Mouse (Mus musculus) liver, embryonic 14.5 days (tissue): ENCODE results near the gene Scube3. TPM values are rescaled to one million over a fixed set of nuclear protein-coding genes. Genes with fewer than 3 reads are reported as not detected.

Experiments
- ATAC-seq: fragments of 200-750 bp; cut with Nextera tagmentation; 2 replicates; pipeline ENCODE4 v1.8.0; 2017; ENCODE audit warnings: moderate number of reproducible peaks, mild to moderate bottlenecking, moderate library complexity; ENCODE audit not compliant: insufficient read depth
- DNase-seq, 3 experiments: peaks; one replicate each; pipeline ENCODE4 v3.0.0-alpha.2; 2012 to 2013; ENCODE audit warnings: low read depth in 3 of 3, low spot score in 3 of 3
- H3K27ac ChIP-seq: fragments of 300-500 bp; sonication (generic); 2 replicates; pipeline ENCODE4 v1.5.1; 2014; ENCODE audit warnings: moderate library complexity, mild to moderate bottlenecking, control low read depth, inconsistent platforms
- H3K27me3 ChIP-seq: fragments of 300-500 bp; sonication (generic); 2 replicates; pipeline ENCODE4 v1.6.1; 2014; ENCODE audit warnings: mild to moderate bottlenecking, low read length, moderate library complexity; ENCODE audit not compliant: control insufficient read depth, insufficient read depth
- H3K36me3 ChIP-seq: fragments of 300-500 bp; sonication (generic); replicated peaks from 2 replicates; pipeline ENCODE4 v1.6.1; 2014; ENCODE audit warnings: low read depth; ENCODE audit not compliant: control insufficient read depth, insufficient read depth
- H3K4me1 ChIP-seq, 2 experiments: fragments of 200-500 bp in 1 of 2; fragments of 300-500 bp in 1 of 2; sonication (generic) in 1 of 2; replicated peaks; 2 replicates each; pipeline ENCODE4 v1.6.1; 2012 to 2014; ENCODE audit warnings: antibody characterized with exemption in 1 of 2, inconsistent platforms in 1 of 2, low read length in 1 of 2; ENCODE audit not compliant: control insufficient read depth in 2 of 2, insufficient read depth in 2 of 2
- H3K4me2 ChIP-seq: fragments of 300-500 bp; sonication (generic); 2 replicates; pipeline ENCODE4 v1.6.1; 2014; ENCODE audit warnings: low read depth, mild to moderate bottlenecking, control low read depth, moderate library complexity
- H3K4me3 ChIP-seq, 2 experiments: fragments of 200-500 bp in 1 of 2; fragments of 300-500 bp in 1 of 2; sonication (generic) in 1 of 2; 2 replicates each; pipeline ENCODE4 v1.5.1; 2012 to 2014; ENCODE audit warnings: low read depth in 2 of 2, low read length in 2 of 2, mild to moderate bottlenecking in 2 of 2, control low read depth in 1 of 2, inconsistent platforms in 1 of 2, moderate library complexity in 1 of 2; ENCODE audit not compliant: insufficient read depth in 1 of 2
- H3K9ac ChIP-seq: fragments of 300-500 bp; sonication (generic); replicated peaks from 2 replicates; pipeline ENCODE4 v1.6.1; 2014; ENCODE audit warnings: mild to moderate bottlenecking, control low read depth, moderate library complexity
- H3K9me3 ChIP-seq: fragments of 300-500 bp; sonication (generic); 2 replicates; pipeline ENCODE4 v1.6.1; 2016; ENCODE audit warnings: low read length, mixed read lengths; ENCODE audit not compliant: control insufficient read depth
- CTCF ChIP-seq: IDR thresholded peaks from 2 replicates; pipeline ENCODE4 v1.5.1; 2016; ENCODE audit warnings: antibody characterized with exemption, low read depth, control low read depth
- EP300 ChIP-seq: IDR thresholded peaks from 2 replicates; pipeline ENCODE4 v1.6.1; 2016; ENCODE audit warnings: antibody characterized with exemption, low read depth
- WGBS: fragments of 180-500 bp; shearing (Covaris S2); extraction: QIAGEN DNeasy Blood & Tissue Kit; methylation state at CpG from one replicate; pipeline ENCODE4 v1.1.7; 2014; ENCODE audit not compliant: insufficient replicate concordance; 5-methylcytosine and 5-hydroxymethylcytosine counted together
- polyA plus RNA-seq, 2 experiments: library from polyadenylated mRNA; depleted of rRNA in 1 of 2; stranded (reverse) in 1 of 2; unstranded in 1 of 2; fragments of >200 nt; fragmentation: Nextera tagmentation in 1 of 2; extraction: Ambion mirVana in 1 of 2; gene quantifications; 2 replicates each; pipeline versions ENCODE4 v1.2.1 to v1.2.3; 2012 to 2014

Scube3 gene
- polyA plus RNA-seq, 2 experiments: 0.23 to 0.33 TPM

DNA sequence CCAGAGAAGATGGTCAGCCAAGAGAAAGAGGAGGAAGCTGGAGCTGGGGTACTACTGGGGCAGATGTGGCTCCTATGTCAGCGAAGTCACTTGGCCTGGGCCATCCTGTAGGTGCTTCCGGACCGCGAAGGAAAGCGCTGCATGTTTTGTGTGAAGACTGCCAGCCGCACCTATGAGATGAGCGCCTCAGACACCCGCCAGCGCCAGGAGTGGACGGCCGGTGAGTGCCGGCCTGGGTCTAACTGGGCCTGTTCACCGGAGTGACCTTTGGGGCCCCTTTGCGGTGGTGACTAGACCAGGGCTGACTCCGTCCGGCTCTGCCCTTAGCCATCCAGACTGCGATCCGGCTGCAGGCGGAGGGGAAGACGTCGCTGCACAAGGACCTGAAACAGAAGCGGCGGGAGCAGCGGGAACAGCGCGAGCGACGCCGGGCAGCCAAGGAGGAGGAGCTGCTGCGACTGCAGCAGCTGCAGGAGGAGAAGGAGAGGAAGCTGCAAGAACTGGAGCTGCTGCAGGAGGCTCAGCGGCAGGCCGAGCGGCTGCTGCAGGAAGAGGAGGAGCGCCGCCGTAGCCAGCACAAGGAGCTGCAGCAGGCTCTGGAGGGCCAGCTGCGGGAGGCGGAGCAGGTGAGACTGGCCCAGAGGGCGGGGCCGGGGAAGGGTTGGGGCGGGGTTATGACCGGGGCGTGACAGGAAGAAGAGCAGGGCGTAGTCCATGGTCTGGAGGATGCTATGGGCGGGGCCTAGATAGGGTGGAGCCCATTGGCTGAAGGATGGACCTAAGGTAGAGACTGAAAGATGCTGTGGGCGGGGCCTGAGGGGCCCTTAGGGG is 81.8 kb downstream of the Scube3 start:
- H3K9me3 ChIP-seq: no peaks in the 10 kb centered on the region
- WGBS: under 1% methylated on average over 46 of the region's 46 CpGs
- peak; percentile 95 for ATAC-seq

More for the DNA sequence above, 81.8 kb downstream of the Scube3 start:
- Histone ChIP-seq H3K36me3 (no peaks in the 10 kb centered on the region), H3K4me2 (peak overlapping the region; percentile 74), H3K9ac (peak overlapping the region; percentile 41), H3K4me3 (peak overlapping the region; percentile 50 to 54), H3K27me3 (no peaks in the 10 kb centered on the region), H3K4me1 (peaks cover 13 to 14% of the 10 kb centered on the region in 2 experiments), H3K27ac (no peak overlapping the region)
- no peak for TF ChIP-seq EP300
- TF ChIP-seq CTCF: peak; percentile 50
- peak; percentile 90 to 97 (median 93) for DNase-seq

Other genes with a start within 250 kb of the Scube3 start
- gene Anks1, start 232.8 kb upstream of the Scube3 start, polyA plus RNA-seq (2012; rRNA removed): 5.3 and 7.1 TPM in 2 replicates
- gene Anks1, start 232.8 kb upstream of the Scube3 start, polyA plus RNA-seq (2014; fragmentation: Nextera tagmentation; extraction: Ambion mirVana): 2.4 and 3.2 TPM in 2 replicates
- gene Taf11, start 232.3 kb upstream of the Scube3 start, polyA plus RNA-seq (2012; rRNA removed): 9.4 and 16.9 TPM in 2 replicates
- 24.1 and 24.5 TPM in 2 replicates for gene Taf11, start 232.3 kb upstream of the Scube3 start, polyA plus RNA-seq (2014; fragmentation: Nextera tagmentation; extraction: Ambion mirVana)
- 0.14 and 0.16 TPM in 2 replicates for gene Tcp11, start 61.5 kb upstream of the Scube3 start, polyA plus RNA-seq (2012; rRNA removed)
- 0.13 TPM in 1 of 2 replicates, not detected in the other for gene Tcp11, start 61.5 kb upstream of the Scube3 start, polyA plus RNA-seq (2014; fragmentation: Nextera tagmentation; extraction: Ambion mirVana)
- gene Zfp523, start 35.0 kb downstream of the Scube3 start, polyA plus RNA-seq (2012; rRNA removed): 6.1 and 7.5 TPM in 2 replicates
- 4.3 and 5.4 TPM in 2 replicates for gene Zfp523, start 35.0 kb downstream of the Scube3 start, polyA plus RNA-seq (2014; fragmentation: Nextera tagmentation; extraction: Ambion mirVana)
- 6.6 and 10.4 TPM in 2 replicates for gene Def6, start 65.6 kb downstream of the Scube3 start, polyA plus RNA-seq (2012; rRNA removed)
- 5.5 and 5.7 TPM in 2 replicates for gene Def6, start 65.6 kb downstream of the Scube3 start, polyA plus RNA-seq (2014; fragmentation: Nextera tagmentation; extraction: Ambion mirVana)
- 5.6 and 6.5 TPM in 2 replicates for gene Ppard, start 90.6 kb downstream of the Scube3 start, polyA plus RNA-seq (2012; rRNA removed)
- 0.76 and 0.92 TPM in 2 replicates for gene Ppard, start 90.6 kb downstream of the Scube3 start, polyA plus RNA-seq (2014; fragmentation: Nextera tagmentation; extraction: Ambion mirVana)
- gene Fance, start 171.4 kb downstream of the Scube3 start, polyA plus RNA-seq (2012; rRNA removed): 4.5 and 5.5 TPM in 2 replicates
- gene Fance, start 171.4 kb downstream of the Scube3 start, polyA plus RNA-seq (2014; fragmentation: Nextera tagmentation; extraction: Ambion mirVana): 9.4 and 10.4 TPM in 2 replicates
- 1,169 and 1,992 TPM in 2 replicates for gene Rpl10a, start 186.3 kb downstream of the Scube3 start, polyA plus RNA-seq (2012; rRNA removed)
- 506 and 510 TPM in 2 replicates for gene Rpl10a, start 186.3 kb downstream of the Scube3 start, polyA plus RNA-seq (2014; fragmentation: Nextera tagmentation; extraction: Ambion mirVana)
- gene Tead3, start 208.7 kb downstream of the Scube3 start, polyA plus RNA-seq (2012; rRNA removed): 2.0 and 2.2 TPM in 2 replicates
- 0.52 and 0.63 TPM in 2 replicates for gene Tead3, start 208.7 kb downstream of the Scube3 start, polyA plus RNA-seq (2014; fragmentation: Nextera tagmentation; extraction: Ambion mirVana)
- gene Tulp1, start 223.1 kb downstream of the Scube3 start, polyA plus RNA-seq (2012; rRNA removed): 0.12 and 0.26 TPM in 2 replicates
- 0.28 and 0.42 TPM in 2 replicates for gene Tulp1, start 223.1 kb downstream of the Scube3 start, polyA plus RNA-seq (2014; fragmentation: Nextera tagmentation; extraction: Ambion mirVana)